In genomic region chr1:36529875-36530274, GRCm38 (mm10) we compare ENCODE assay signal across 21 mouse cellular contexts. TPM values are rescaled to one million over a fixed set of nuclear protein-coding genes. Genes with fewer than 3 reads are reported as not detected.
"Had no signal": no experiment of that assay in that cellular context is flagged by ENCODE, and none has a peak within 500 bp of the region (broad histone marks: within the 10 kb centered on the region; RNA-seq: fewer than 3 reads in every experiment).

No protein-coding gene starts in this region.

- H3K27me3 ChIP-seq: liver, embryonic 13.5 days; neural tube, embryonic 12.5 days; neural tube, embryonic 15.5 days had no signal

- H3K27ac ChIP-seq: kidney, postnatal 0 days; layer of hippocampus, adult 2 months; liver, embryonic 13.5 days; neural tube, embryonic 12.5 days; neural tube, embryonic 15.5 days; stomach, postnatal 0 days had no signal

- H3K4me2 ChIP-seq: liver, embryonic 13.5 days; midbrain, embryonic 11.5 days; neural tube, embryonic 12.5 days; neural tube, embryonic 15.5 days had no signal

- H3K9ac ChIP-seq: liver, embryonic 13.5 days; neural tube, embryonic 12.5 days; neural tube, embryonic 15.5 days had no signal

- H3K4me1 ChIP-seq: neural tube, embryonic 12.5 days; neural tube, embryonic 15.5 days had no signal

- DNase-seq: layer of hippocampus, adult 9-11 months; liver, embryonic 13.5 days; lung, adult 2 months; lung, postnatal 14 days; lung, postnatal 4 days; midbrain, embryonic 14.5 days; right cerebral cortex, adult 18-20 months; right cerebral cortex, postnatal 14 days; thymus, adult 2 months; thymus, postnatal 14 days; thymus, postnatal 4 days had no signal

- H3K4me3 ChIP-seq: layer of hippocampus, adult 2 months; liver, embryonic 13.5 days; neural tube, embryonic 12.5 days; neural tube, embryonic 15.5 days had no signal

- H3K9me3 ChIP-seq: liver, embryonic 13.5 days; neural tube, embryonic 12.5 days; neural tube, embryonic 15.5 days had no signal

RNA-seq across cellular contexts. Expression of gene Gm42417, which starts 9.4 kb away (rescaled TPM):
- polyA plus RNA-seq: kidney, postnatal 0 days; large intestine, adult 2 months; liver, adult 2 months; liver, embryonic 13.5 days; liver, embryonic 16.5 days; lung, adult 2 months; midbrain, embryonic 11.5 days; midbrain, embryonic 14.5 days; neural tube, embryonic 12.5 days; stomach, embryonic 14.5 days; thymus, adult 2 months had no signal
